Mouse (Mus musculus) kidney, postnatal 25 days (tissue): ENCODE data around the gene Med24.
A peak's percentile ranks its signal among the peaks of the same experiment; 100 is the strongest.

Source experiments
- DNase-seq, 2 experiments: peaks; one replicate each; pipeline ENCODE4 v3.0.0; 2021; ENCODE audit warnings: mixed read lengths in 2 of 2

The Med24 gene

GRCm38 (mm10) chr11:98720756-98721155 lies 8.5 kb downstream of the Med24 start:
- DNase-seq, result no peak

GRCm38 (mm10) chr11:98717904-98718303 lies 11.3 kb downstream of the Med24 start:
- DNase-seq, result peak; percentile 71 to 77

GRCm38 (mm10) chr11:98715946-98716345 lies 13.3 kb downstream of the Med24 start:
- DNase-seq, result peak in 1 of 2 experiments; percentile 31

GRCm38 (mm10) chr11:98713703-98714102 lies 15.5 kb downstream of the Med24 start:
- peak; percentile 45 to 61 for DNase-seq

GRCm38 (mm10) chr11:98712009-98712408 lies 17.2 kb downstream of the Med24 start:
- peak in 1 of 2 experiments; percentile 50 for DNase-seq

- no peak for DNase-seq
These were observed 18.2 kb downstream of the Med24 start for GRCm38 (mm10) chr11:98711046-98711434.

GRCm38 (mm10) chr11:98710416-98711045 lies 18.7 kb downstream of the Med24 start:
- DNase-seq, result peak; percentile 89 to 94

- peak; percentile 81 to 88 for DNase-seq
These were observed 20.1 kb downstream of the Med24 start for GRCm38 (mm10) chr11:98709001-98709741.

- peak in 1 of 2 experiments; percentile 78 for DNase-seq
These were observed 20.8 kb downstream of the Med24 start for GRCm38 (mm10) chr11:98708282-98708956.

- DNase-seq, result peak; percentile 74 to 87
These were observed 21.6 kb downstream of the Med24 start for GRCm38 (mm10) chr11:98707401-98708281.

GRCm38 (mm10) chr11:98705021-98705420 lies 24.2 kb downstream of the Med24 start:
- no peak for DNase-seq

- DNase-seq, result no peak
These were observed 26.9 kb downstream of the Med24 start for GRCm38 (mm10) chr11:98702323-98702722.

GRCm38 (mm10) chr11:98701213-98701670 lies 28.0 kb downstream of the Med24 start, which contains the start of gene Csf3:
TSS of gene Csf3 (plus strand) at chr11:98701263.
- no peak for DNase-seq

- peak; percentile 80 to 90 for DNase-seq
These were observed 29.3 kb downstream of the Med24 start for GRCm38 (mm10) chr11:98699911-98700310.

- no peak for DNase-seq
These were observed 30.2 kb downstream of the Med24 start for GRCm38 (mm10) chr11:98698849-98699640.

GRCm38 (mm10) chr11:98697225-98697624 lies 32.0 kb downstream of the Med24 start:
- peak; percentile 34 to 64 for DNase-seq

- peak; percentile 35 to 66 for DNase-seq
These were observed 32.6 kb downstream of the Med24 start for GRCm38 (mm10) chr11:98696454-98697216.

- no peak for DNase-seq
These were observed 33.8 kb downstream of the Med24 start for GRCm38 (mm10) chr11:98695408-98695807.

- no peak for DNase-seq
These were observed 34.9 kb downstream of the Med24 start for GRCm38 (mm10) chr11:98694301-98694700.

- DNase-seq, result peak in 1 of 2 experiments; percentile 57
These were observed 35.5 kb downstream of the Med24 start for GRCm38 (mm10) chr11:98693746-98694145.

GRCm38 (mm10) chr11:98693201-98693600 lies 36.0 kb downstream of the Med24 start:
- DNase-seq, result peak in 1 of 2 experiments; percentile 63
